Mouse (Mus musculus) liver, embryonic 14.5 days (tissue): ENCODE measurements at regions not wholly inside any gene's neighbourhood (a gene's known extent, or its start where the extent isn't known, plus 50 kb on each side); places are given as distances from the start of the nearest gene placed in this dataset.

Experiments used
- CTCF ChIP-seq: IDR thresholded peaks from 2 replicates; pipeline ENCODE4 v1.5.1; 2016; ENCODE audit warnings: antibody characterized with exemption, low read depth, control low read depth
- EP300 ChIP-seq: IDR thresholded peaks from 2 replicates; pipeline ENCODE4 v1.6.1; 2016; ENCODE audit warnings: antibody characterized with exemption, low read depth

DNA sequence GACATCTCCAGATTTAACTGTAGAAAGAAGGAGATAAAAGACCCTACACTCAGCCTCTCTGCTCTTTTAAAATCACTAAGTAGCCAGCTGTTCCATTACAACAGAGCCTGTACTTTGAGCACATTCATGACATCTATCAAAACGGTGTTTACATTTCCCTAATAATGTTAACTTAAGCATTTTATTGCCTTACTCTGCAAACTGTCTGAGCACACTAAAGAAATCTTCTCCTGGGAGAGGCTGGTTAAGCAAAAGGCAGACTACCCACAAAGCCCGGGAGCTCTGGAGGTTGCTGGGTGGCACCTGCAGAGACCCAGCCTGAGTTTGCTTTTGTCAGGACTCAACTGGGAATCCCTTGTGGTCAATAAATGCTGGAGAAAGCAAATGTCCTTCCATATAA lies 567.5 kb upstream of the Negr1 start:
- TF ChIP-seq CTCF, result no peak
- TF ChIP-seq EP300, result no peak
